Mouse (Mus musculus): ENCODE data around the gene Epn3. TPM values are rescaled to one million over a fixed set of nuclear protein-coding genes. Genes with fewer than 3 reads are reported as not detected.
A peak's percentile ranks its signal among the peaks of the same experiment; 100 is the strongest.

The Epn3 gene
- polyA plus RNA-seq, 1 experiment, result 0.05 TPM

DNA sequence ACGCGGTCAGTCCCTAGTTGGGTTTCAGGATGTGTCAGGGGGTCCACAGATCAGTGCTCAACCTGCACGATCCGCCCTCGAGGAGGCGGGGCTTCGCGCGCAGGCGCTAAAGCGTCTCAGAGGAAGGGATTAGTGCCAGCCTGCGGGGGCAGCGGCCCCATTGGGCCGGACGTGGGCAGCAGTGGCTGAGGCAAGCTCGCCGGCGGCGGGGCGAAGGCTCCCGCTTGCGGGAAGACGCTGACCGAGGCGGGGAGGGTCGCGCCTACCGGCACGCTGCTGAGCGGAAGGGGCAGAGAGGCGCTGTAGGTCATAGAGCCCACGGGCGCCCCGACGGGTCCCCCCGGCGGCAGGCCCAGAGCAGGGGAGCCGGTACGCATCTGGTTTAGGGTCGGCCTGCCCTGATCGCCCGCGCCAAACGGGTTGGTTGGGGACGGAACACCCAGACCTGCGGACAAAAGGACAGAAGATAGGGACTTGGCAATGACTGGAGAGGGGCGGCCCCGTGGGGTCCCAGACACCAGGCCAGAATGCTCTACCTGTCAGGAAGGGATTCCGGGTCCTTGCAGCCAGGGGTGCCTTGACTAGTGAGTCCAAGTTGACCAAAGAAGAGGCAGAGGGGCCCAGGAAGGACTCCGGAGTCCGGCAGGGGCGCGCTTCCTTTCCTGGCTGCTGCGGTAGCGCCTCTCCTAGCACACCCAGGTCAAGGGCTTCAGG, 8.6 kb downstream of the Epn3 start:
- Histone ChIP-seq H3K4me3 (no peak overlapping the region), H3ac (ENCODE audit: control insufficient read depth, insufficient read length) (no peak overlapping the region), H3K36me3 (ENCODE audit: control insufficient read depth, insufficient read depth) (no peaks in the 10 kb centered on the region), H3K79me2 (ENCODE audit: control insufficient read depth, insufficient read depth) (no peaks in the 10 kb centered on the region), H3K4me2 (ENCODE audit: low read depth) (peak overlapping the region; percentile 12), H3K27me3 (ENCODE audit: control insufficient read depth, insufficient read depth, insufficient read length) (peaks cover 22% of the 10 kb centered on the region)
- TF ChIP-seq SRF (IDR thresholded peaks at IDR 0.05; ENCODE audit: control insufficient read depth, insufficient read length, low read depth), result no peak

DNA sequence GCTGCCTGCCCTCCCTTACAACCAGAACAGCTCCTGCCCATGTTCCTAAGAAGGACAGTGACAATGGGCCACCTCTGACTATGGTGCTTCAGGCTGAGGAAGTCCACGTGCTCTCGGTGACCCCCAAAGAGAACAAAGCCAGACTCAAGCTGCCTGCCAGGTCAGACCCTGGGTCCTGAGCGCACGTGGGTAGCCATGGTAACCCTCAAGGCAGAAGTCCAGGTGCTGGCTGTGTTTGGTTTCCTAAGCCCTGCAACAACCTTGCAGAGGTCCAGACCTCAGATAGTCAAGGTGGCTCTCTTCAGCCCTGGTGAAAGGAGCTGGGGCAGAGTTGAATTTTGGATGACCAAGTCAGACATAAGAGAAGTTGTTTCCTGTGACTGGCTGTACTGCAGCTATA, 10.0 kb downstream of the Epn3 start:
- no peaks in the 10 kb centered on the region for H3K36me3 ChIP-seq (ENCODE audit: control insufficient read depth, insufficient read depth)
- no peak for TF ChIP-seq USF1 (IDR thresholded peaks at IDR 0.05; ENCODE audit: low read depth)
- TF ChIP-seq MYOG (IDR thresholded peaks at IDR 0.05; ENCODE audit: control insufficient read depth in 1 of 3, insufficient read depth in 1 of 3, insufficient read length in 2 of 3, low read depth in 2 of 3), result no peak
- no peak for TF ChIP-seq SRF (IDR thresholded peaks at IDR 0.05; ENCODE audit: control insufficient read depth, insufficient read length, low read depth)
- TF ChIP-seq REST (IDR thresholded peaks at IDR 0.05; ENCODE audit: insufficient read depth, insufficient read length), result no peak
- TF ChIP-seq POLR2A (IDR thresholded peaks at IDR 0.05; ENCODE audit: insufficient read length, low read depth), result no peak
- TF ChIP-seq MYOD1 (IDR thresholded peaks at IDR 0.05; ENCODE audit: control insufficient read depth in 1 of 3, insufficient read length in 2 of 3, low read depth in 2 of 3), result no peak
- TF ChIP-seq TCF3 (IDR thresholded peaks at IDR 0.05; ENCODE audit: insufficient read length, low read depth), result no peak
- TF ChIP-seq POLR2AphosphoS2 (IDR thresholded peaks at IDR 0.05; ENCODE audit: insufficient read length, low read depth), result no peak
- TF ChIP-seq MAX (IDR thresholded peaks at IDR 0.05; ENCODE audit: low read depth), result no peak
- TF ChIP-seq TCF12 (IDR thresholded peaks at IDR 0.05; ENCODE audit: insufficient read depth, poor library complexity, severe bottlenecking), result no peak
- no peak for TF ChIP-seq CEBPB (IDR thresholded peaks at IDR 0.05; ENCODE audit: insufficient read depth, poor library complexity, severe bottlenecking)
- TF ChIP-seq E2F4 (IDR thresholded peaks at IDR 0.05; ENCODE audit: insufficient read depth), result no peak
- H3K4me2 ChIP-seq (ENCODE audit: low read depth), result no peak overlapping the region
- H3K79me2 ChIP-seq (ENCODE audit: control insufficient read depth, insufficient read depth), result no peaks in the 10 kb centered on the region
- no peak overlapping the region for H3ac ChIP-seq (ENCODE audit: control insufficient read depth, insufficient read length)
- H3K4me3 ChIP-seq, result no peak overlapping the region
- H3K27me3 ChIP-seq (ENCODE audit: control insufficient read depth, insufficient read depth, insufficient read length), result peaks cover 35% of the 10 kb centered on the region

DNA sequence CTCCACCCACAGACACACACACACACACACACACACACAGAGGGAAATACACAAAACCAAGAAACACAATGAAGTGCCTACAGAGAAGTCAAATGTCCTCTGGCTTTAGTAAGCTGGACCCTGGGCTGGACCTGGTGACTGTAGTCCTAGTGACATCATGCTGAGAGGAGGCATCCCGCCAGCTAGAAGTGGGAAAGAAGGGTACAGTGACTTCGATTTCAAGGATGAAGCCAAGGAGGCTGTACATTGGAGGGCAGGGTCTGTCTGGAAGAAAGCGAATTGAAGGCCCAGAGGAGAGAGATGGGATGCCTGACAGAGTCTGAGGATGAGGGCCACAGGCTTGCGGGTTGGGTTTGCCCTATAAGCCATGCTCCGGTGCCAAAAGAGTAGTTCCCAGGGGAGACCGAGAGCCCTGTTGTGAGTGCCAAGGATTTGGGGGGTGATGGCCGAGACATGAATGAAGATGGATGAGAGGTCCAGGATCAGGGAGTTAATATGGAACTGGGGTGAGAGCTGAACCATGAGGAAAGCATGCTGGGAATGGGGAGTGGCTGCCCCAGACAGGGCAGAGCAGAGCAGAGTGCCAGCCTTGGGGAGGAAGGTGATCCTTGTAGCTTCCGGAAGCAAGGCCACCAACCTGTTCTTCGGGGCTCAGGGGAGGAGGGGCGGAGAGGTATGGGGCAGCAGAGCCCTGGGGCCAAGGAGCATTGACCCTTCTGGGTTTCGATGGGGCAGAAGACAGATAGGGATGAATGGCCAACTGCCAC, 10.8 kb downstream of the Epn3 start:
- Histone ChIP-seq H3K4me3 (no peak overlapping the region), H3K27me3 (ENCODE audit: control insufficient read depth, insufficient read depth, insufficient read length) (peaks cover 41% of the 10 kb centered on the region), H3K79me2 (ENCODE audit: control insufficient read depth, insufficient read depth) (no peaks in the 10 kb centered on the region), H3ac (ENCODE audit: control insufficient read depth, insufficient read length) (no peak overlapping the region), H3K4me2 (ENCODE audit: low read depth) (no peak overlapping the region), H3K36me3 (ENCODE audit: control insufficient read depth, insufficient read depth) (no peaks in the 10 kb centered on the region)
- no peak for TF ChIP-seq REST (IDR thresholded peaks at IDR 0.05; ENCODE audit: insufficient read depth, insufficient read length)
- TF ChIP-seq TCF12 (IDR thresholded peaks at IDR 0.05; ENCODE audit: insufficient read depth, poor library complexity, severe bottlenecking), result no peak
- no peak for TF ChIP-seq POLR2A (IDR thresholded peaks at IDR 0.05; ENCODE audit: insufficient read length, low read depth)
- no peak for TF ChIP-seq TCF3 (IDR thresholded peaks at IDR 0.05; ENCODE audit: insufficient read length, low read depth)
- TF ChIP-seq CEBPB (IDR thresholded peaks at IDR 0.05; ENCODE audit: insufficient read depth, poor library complexity, severe bottlenecking), result no peak
- TF ChIP-seq USF1 (IDR thresholded peaks at IDR 0.05; ENCODE audit: low read depth), result no peak
- no peak for TF ChIP-seq MYOD1 (IDR thresholded peaks at IDR 0.05; ENCODE audit: control insufficient read depth in 1 of 3, insufficient read length in 2 of 3, low read depth in 2 of 3)
- no peak for TF ChIP-seq MYOG (IDR thresholded peaks at IDR 0.05; ENCODE audit: control insufficient read depth in 1 of 3, insufficient read depth in 1 of 3, insufficient read length in 2 of 3, low read depth in 2 of 3)
- TF ChIP-seq MAX (IDR thresholded peaks at IDR 0.05; ENCODE audit: low read depth), result no peak
- TF ChIP-seq POLR2AphosphoS2 (IDR thresholded peaks at IDR 0.05; ENCODE audit: insufficient read length, low read depth), result no peak
- no peak for TF ChIP-seq E2F4 (IDR thresholded peaks at IDR 0.05; ENCODE audit: insufficient read depth)
- TF ChIP-seq SRF (IDR thresholded peaks at IDR 0.05; ENCODE audit: control insufficient read depth, insufficient read length, low read depth), result no peak

DNA sequence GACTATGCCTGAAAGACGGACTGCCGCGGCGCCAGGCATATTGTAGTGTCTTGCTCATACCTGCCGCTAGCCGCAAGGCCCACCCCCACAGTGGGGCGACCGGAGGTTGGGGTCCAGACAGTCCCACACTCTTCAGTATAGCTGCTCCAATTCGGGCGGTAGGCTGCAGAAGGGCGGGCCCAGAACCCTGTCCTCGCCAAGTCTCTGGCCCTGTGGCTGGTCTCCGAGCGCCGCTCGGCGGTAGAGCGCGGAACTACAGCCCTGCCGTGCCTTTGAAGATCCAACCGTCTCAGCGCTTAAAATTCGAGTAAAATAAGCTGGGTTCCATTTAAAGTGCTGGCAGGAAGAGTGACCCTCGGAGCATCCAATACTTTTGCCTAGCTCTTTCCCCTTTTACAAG, 13.8 kb downstream of the Epn3 start, which contains the start of gene Spata20:
Gene Spata20, minus strand, starts transcription at position 179 of the 400 bp plus-strand sequence.
- Histone ChIP-seq H3K4me2 (ENCODE audit: low read depth) (no peak within 1 kb of the TSS), H3K27me3 (ENCODE audit: control insufficient read depth, insufficient read depth, insufficient read length) (peaks cover 49% of the 10 kb centered on the region), H3K79me2 (ENCODE audit: control insufficient read depth, insufficient read depth) (no peaks in the 10 kb centered on the region), H3ac (ENCODE audit: control insufficient read depth, insufficient read length) (no peak within 1 kb of the TSS), H3K4me3 (no peak within 1 kb of the TSS), H3K36me3 (ENCODE audit: control insufficient read depth, insufficient read depth) (no peaks in the 10 kb centered on the region)
- TF ChIP-seq TCF12 (IDR thresholded peaks at IDR 0.05; ENCODE audit: insufficient read depth, poor library complexity, severe bottlenecking) (no peak), SRF (IDR thresholded peaks at IDR 0.05; ENCODE audit: control insufficient read depth, insufficient read length, low read depth) (no peak)

DNA sequence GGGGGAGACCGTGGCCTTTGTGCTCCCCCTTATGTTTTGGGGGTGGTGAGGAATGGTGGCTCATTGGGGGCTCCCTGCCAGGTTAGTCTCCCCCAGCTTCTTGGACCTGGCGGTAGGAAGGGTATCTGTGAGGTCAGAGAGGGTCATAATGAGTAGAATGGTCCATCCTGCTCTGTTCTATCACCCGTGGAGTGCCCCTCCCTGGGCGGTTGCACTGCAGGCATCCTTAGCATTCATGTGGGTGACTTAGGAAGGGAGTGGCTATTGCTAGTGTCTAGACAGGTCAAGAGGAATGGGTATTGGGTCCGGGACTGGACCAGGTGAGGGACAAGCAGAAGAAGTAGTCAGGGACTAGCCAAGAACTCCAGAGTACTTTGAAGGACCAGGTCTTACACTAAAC, 14.6 kb downstream of the Epn3 start:
- no peak overlapping the region for H3K4me2 ChIP-seq (ENCODE audit: low read depth)
- H3K27me3 ChIP-seq (ENCODE audit: control insufficient read depth, insufficient read depth, insufficient read length), result peaks cover 56% of the 10 kb centered on the region
- TF ChIP-seq TCF12 (IDR thresholded peaks at IDR 0.05; ENCODE audit: insufficient read depth, poor library complexity, severe bottlenecking) (no peak), MAX (IDR thresholded peaks at IDR 0.05; ENCODE audit: low read depth) (no peak), REST (IDR thresholded peaks at IDR 0.05; ENCODE audit: insufficient read depth, insufficient read length) (no peak), CEBPB (IDR thresholded peaks at IDR 0.05; ENCODE audit: insufficient read depth, poor library complexity, severe bottlenecking) (no peak), MYOD1 (IDR thresholded peaks at IDR 0.05; ENCODE audit: control insufficient read depth in 1 of 3, insufficient read length in 2 of 3, low read depth in 2 of 3) (no peak), MYOG (IDR thresholded peaks at IDR 0.05; ENCODE audit: control insufficient read depth in 1 of 3, insufficient read depth in 1 of 3, insufficient read length in 2 of 3, low read depth in 2 of 3) (no peak), POLR2A (IDR thresholded peaks at IDR 0.05; ENCODE audit: insufficient read length, low read depth) (no peak)
- no peak overlapping the region for H3ac ChIP-seq (ENCODE audit: control insufficient read depth, insufficient read length)
- H3K36me3 ChIP-seq (ENCODE audit: control insufficient read depth, insufficient read depth), result no peaks in the 10 kb centered on the region
- no peak overlapping the region for H3K4me3 ChIP-seq
- H3K79me2 ChIP-seq (ENCODE audit: control insufficient read depth, insufficient read depth), result no peaks in the 10 kb centered on the region

Measured in myocyte (in vitro differentiated cells).